Mouse (Mus musculus) spleen, postnatal 36 days (tissue): ENCODE results near the gene Edn2.

Source experiments
- DNase-seq, 2 experiments: peaks; one replicate each; pipeline ENCODE4 v3.0.0; 2022; ENCODE audit warnings: low spot score in 2 of 2, mixed read lengths in 1 of 2

The Edn2 gene

DNA sequence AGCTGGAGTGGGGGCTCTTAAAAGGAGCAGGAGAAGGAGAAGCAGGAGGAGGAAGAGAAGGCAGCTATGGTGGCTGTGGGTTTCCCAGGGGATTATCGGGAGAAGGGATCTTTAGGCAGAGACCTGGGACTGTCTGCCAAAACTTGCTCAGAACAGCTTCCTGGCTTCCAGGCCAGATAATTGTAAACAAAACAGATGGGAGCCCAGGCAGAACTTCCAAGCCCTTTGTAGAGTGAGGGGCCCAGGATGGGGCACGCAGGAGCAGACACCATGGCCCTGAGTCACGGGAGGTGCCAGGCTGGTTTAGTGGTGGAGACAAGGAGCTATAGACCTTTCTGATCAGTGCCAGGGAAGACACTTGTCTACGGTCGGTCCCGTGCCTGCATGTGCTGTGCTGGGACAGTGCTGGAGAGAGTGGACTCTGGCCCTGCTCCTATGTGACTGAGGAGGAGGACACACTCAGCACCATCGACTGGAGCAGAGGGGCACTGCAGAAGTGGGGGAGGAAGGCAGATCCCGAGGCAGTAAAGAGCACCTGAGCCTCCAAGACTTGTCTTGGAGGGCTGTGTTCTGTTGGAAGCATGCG is 43.4 kb downstream of the Edn2 start:
- no peak for DNase-seq

- no peak for DNase-seq
Measured at GRCm38 (mm10) chr4:120206471-120206891, 45.5 kb downstream of the Edn2 start.

DNA sequence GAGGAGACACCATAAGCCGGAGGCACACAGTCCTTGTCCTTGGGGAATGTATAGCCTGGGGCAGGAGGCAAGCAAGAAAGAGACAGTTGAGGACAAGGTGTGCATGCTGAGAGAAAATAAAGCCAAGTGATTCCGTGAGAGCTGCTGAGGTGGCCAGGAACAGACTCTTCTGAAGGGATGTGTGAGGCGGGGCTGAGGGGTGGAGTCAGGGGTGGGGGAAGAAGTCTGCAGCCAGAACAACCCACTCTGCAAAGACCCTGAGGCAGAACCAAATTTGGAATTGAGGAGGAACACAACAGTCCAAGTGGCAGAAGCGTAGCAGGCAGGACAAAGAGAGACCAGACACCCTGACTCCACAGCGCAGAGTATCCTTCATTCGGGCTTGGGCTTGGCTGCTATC is 51.1 kb downstream of the Edn2 start:
- no peak for DNase-seq

DNA sequence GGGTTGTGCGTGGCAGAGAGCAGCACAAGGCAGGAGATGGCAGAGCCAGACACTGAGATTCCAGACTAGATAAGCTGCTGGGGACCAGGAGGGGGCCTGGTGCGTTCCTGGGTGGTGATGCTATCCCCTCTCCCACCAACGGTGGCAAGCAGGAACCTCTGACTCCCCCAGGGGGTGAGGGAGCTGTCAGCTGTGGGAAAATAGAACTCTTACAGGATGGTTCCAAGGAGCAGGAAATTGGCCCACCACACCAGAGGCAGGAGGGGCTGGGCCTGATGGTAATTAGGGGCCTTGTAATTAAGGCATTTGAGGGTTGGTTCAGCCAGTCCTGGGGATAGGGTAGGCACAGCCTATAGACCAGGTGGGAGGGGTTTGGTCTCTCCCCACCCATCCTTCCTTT is 51.8 kb downstream of the Edn2 start:
- no peak for DNase-seq

DNA sequence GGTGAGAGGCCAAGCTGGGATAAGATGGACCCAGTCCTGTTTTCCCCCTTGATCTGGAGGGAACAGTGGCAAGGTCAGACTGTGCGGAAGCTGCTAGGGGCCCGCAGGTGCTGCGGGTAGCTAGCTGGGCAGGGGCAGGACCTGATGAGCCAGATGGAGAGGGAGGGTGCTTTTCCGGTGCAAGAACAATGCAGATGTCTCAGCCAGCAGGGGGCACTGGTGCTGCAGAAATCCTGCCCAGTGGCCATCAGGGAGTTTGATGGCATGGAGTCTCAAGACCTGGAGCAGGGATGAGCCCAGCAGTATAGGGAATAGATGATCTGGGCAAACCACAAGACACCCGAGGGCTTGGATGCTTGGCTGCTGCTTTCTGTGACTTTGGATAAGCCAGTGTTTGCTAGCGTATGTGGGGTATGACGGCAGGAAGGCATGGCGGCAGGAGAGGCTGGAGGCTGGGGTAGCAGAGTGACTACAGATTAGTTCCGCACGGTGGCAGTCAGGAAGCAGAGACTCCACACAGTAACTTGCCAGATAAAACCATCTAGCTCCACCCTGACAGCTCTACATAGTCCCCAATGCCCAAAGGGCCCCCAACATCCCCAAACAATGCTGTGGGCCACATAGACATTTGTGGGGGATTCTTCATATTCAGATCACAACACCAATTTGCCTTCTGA is 55.0 kb downstream of the Edn2 start:
- no peak for DNase-seq

DNA sequence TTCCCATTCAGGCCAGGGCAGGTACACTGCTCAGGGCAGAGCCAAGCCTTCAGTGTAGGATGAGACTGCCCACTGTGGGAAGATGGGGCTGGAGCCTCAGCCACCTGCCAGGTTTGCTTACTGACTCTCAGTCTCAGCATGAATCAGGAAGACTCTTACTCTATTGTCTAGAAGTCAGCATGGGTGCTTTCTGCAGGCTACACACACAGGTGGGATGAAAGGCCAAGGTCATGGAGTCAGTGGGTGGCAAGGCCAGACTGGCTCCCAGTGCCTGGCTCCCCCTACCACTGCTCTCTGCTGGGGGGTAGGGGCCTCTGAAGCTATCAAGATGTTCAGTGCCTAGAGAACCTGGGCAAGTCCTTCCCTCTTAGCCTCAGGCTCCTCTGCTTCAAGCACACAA is 55.9 kb downstream of the Edn2 start:
- no peak for DNase-seq
